Mouse (Mus musculus) hindbrain, embryonic 16.5 days (tissue): ENCODE results near the gene Crispld2. TPM values are rescaled to one million over a fixed set of nuclear protein-coding genes. Genes with fewer than 3 reads are reported as not detected.

Experiments used
- ATAC-seq: fragments of 200-750 bp; cut with Nextera tagmentation; 2 replicates; pipeline ENCODE4 v1.8.0; 2017; ENCODE audit warnings: moderate TSS enrichment, moderate library complexity
- H3K27ac ChIP-seq: fragments of 300-500 bp; sonication (generic); 2 replicates; pipeline ENCODE4 v1.5.1; 2014; ENCODE audit warnings: low read depth, mild to moderate bottlenecking, control low read depth, low read length, moderate library complexity
- H3K27me3 ChIP-seq: fragments of 300-500 bp; sonication (generic); replicated peaks from 2 replicates; pipeline ENCODE4 v1.6.1; 2014; ENCODE audit warnings: low read length; ENCODE audit not compliant: control insufficient read depth, insufficient read depth
- H3K36me3 ChIP-seq: fragments of 300-500 bp; sonication (generic); 2 replicates; pipeline ENCODE4 v1.6.1; 2014; ENCODE audit warnings: mild to moderate bottlenecking, low read length, moderate library complexity, mixed read lengths; ENCODE audit not compliant: control insufficient read depth, insufficient read depth
- H3K4me1 ChIP-seq: fragments of 300-500 bp; sonication (generic); 2 replicates; pipeline ENCODE4 v1.6.1; 2014; ENCODE audit warnings: low read depth, low read length; ENCODE audit not compliant: control insufficient read depth, insufficient read depth
- H3K4me2 ChIP-seq: fragments of 300-500 bp; sonication (generic); 2 replicates; pipeline ENCODE4 v1.6.1; 2014; ENCODE audit warnings: mild to moderate bottlenecking, low read length, control low read depth, moderate library complexity
- H3K4me3 ChIP-seq: fragments of 300-500 bp; sonication (generic); 2 replicates; pipeline ENCODE4 v1.5.1; 2014; ENCODE audit warnings: mild to moderate bottlenecking, low read length, control low read depth, moderate library complexity
- H3K9ac ChIP-seq: fragments of 300-500 bp; sonication (generic); 2 replicates; pipeline ENCODE4 v1.6.1; 2014; ENCODE audit warnings: low read depth, mild to moderate bottlenecking, control low read depth, low read length, moderate library complexity
- H3K9me3 ChIP-seq: fragments of 300-500 bp; sonication (generic); 2 replicates; pipeline ENCODE4 v1.6.1; 2014; ENCODE audit warnings: mild to moderate bottlenecking, low read length, moderate library complexity; ENCODE audit not compliant: control insufficient read depth
- WGBS: fragments of 180-500 bp; shearing (Covaris S2); extraction: QIAGEN DNeasy Blood & Tissue Kit; methylation state at CpG from one replicate; pipeline ENCODE4 v1.1.7; 2014; 5-methylcytosine and 5-hydroxymethylcytosine counted together
- polyA plus RNA-seq: library from polyadenylated mRNA; unstranded; fragments of >200 nt; fragmentation: Nextera tagmentation; extraction: Ambion mirVana; gene quantifications from 2 replicates; pipeline ENCODE4 v1.2.1, GENCODE M21; 2015

Gene Crispld2
- polyA plus RNA-seq, 1 experiment from 2014 or later: 2.7 TPM

DNA sequence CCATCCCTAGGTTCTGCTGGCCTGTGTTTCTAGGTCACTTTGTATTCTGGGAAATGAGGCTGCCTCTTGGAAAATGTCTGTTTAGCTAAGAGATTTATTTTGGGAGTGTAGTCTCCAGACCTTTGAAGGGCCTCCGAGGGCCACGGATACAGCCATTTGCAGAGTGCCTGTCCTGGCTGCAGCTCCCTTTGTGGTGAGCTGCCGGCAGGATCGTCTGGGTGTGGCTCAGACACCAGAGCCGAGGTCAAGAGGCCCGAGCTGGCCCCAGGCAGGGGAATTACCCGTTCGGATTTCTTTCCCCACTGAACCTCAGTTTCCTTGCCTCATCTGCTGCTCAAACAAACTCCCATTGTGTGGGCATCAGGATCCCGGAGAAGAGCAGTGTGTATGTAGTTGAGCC is 43.9 kb downstream of the Crispld2 start:
- no peak overlapping the region for H3K4me3 ChIP-seq
- H3K4me1 ChIP-seq: no peaks in the 10 kb centered on the region
- WGBS: 21% methylated on average over 9 of the region's 9 CpGs
- H3K36me3 ChIP-seq: no peaks in the 10 kb centered on the region
- no peaks in the 10 kb centered on the region for H3K9me3 ChIP-seq
- no peak for ATAC-seq
- H3K9ac ChIP-seq: no peak overlapping the region
- H3K4me2 ChIP-seq: no peak overlapping the region
- H3K27ac ChIP-seq: no peak overlapping the region
- no peaks in the 10 kb centered on the region for H3K27me3 ChIP-seq

DNA sequence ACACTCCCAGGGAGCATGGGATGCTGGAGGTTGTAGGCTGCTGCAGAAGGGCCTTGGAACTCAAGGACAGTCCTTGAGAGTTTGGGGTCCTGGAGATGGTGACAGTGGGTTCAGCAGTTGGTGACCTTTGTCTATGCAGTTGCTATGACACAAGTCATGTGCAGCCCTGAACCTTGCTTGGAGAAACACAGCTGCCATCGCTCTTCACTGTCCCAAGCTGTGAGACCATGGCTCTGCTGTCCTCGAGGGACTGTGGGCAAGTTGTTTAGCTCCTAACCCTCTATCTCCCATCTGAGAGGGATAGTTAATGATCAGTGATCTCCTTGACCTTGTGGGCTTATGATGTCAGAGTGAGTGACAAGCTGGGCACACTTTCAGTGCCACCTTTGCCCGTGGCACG is 44.3 kb downstream of the Crispld2 start:
- no peak overlapping the region for H3K4me3 ChIP-seq
- H3K4me2 ChIP-seq: no peak overlapping the region
- no peak overlapping the region for H3K9ac ChIP-seq
- no peaks in the 10 kb centered on the region for H3K27me3 ChIP-seq
- H3K9me3 ChIP-seq: no peaks in the 10 kb centered on the region
- 79% methylated on average over 4 of the region's 4 CpGs for WGBS
- no peak overlapping the region for H3K27ac ChIP-seq
- no peak for ATAC-seq
- H3K36me3 ChIP-seq: no peaks in the 10 kb centered on the region
- no peaks in the 10 kb centered on the region for H3K4me1 ChIP-seq

DNA sequence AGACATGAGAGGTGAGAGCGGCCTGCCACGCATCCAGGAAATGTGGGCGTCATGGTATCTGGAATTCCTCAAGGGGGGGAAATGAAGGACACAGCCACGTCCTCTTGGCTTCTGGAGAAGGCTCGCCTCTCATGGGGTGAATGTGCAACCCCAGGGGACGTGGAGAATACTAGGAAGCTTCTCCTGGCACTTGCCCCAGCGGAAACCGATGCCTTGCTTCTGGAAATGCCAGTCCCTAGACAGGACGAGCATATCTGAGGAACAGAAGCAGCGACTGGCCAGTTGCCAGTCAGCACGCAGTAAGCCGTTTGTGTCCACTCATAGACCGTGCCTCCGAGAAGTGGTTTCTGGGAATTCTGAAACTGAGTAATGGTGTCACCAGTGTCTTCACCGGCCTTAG is 45.0 kb downstream of the Crispld2 start:
- H3K4me2 ChIP-seq: no peak overlapping the region
- no peak for ATAC-seq
- H3K27me3 ChIP-seq: no peaks in the 10 kb centered on the region
- H3K4me1 ChIP-seq: no peaks in the 10 kb centered on the region
- no peaks in the 10 kb centered on the region for H3K36me3 ChIP-seq
- 73% methylated on average over 15 of the region's 15 CpGs for WGBS
- H3K27ac ChIP-seq: no peak overlapping the region
- no peak overlapping the region for H3K4me3 ChIP-seq
- H3K9ac ChIP-seq: no peak overlapping the region
- no peaks in the 10 kb centered on the region for H3K9me3 ChIP-seq

DNA sequence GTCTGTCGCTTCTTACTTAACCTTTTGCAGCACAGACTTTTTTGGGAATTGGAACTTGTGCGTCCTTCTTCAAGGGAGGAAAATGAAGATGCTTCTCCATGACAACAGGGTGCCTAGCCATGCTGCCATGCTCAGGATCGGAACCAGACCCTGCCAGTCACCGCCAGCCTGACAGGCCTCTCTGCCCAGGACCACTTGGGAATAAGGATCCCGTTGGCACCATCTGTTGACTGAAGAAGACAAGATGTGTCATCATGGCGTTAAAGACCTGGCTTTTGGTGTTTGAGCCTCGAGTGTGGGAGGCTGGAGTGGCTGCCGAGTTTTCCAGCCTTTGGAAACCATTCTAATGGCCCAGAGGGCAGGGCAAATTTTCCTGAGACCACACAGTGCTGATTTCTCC is 45.4 kb downstream of the Crispld2 start:
- Histone ChIP-seq H3K4me3 (no peak overlapping the region), H3K36me3 (no peaks in the 10 kb centered on the region), H3K4me1 (no peaks in the 10 kb centered on the region), H3K9ac (no peak overlapping the region), H3K27ac (no peak overlapping the region), H3K9me3 (no peaks in the 10 kb centered on the region), H3K4me2 (no peak overlapping the region), H3K27me3 (no peaks in the 10 kb centered on the region)
- ATAC-seq: no peak
- 76% methylated on average over 8 of the region's 8 CpGs for WGBS

DNA sequence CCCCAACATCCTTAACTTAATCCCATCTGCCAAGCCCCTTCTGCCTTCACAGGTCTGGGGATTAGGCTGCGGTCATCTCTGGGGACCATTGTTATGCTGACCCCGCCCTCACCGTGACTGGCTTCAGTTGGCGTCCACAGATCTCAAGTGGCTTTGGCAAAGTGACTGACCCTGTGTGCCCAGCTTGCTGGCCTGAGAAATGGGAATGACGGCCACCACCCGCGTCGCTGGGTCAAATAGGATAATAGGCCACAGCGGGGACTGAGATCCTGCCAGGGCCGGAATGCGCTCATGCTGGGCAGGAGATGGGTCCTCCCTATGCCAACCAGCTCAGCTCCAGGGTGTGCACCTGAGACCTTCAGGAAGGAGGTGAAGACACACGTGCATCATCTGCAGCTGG is 46.5 kb downstream of the Crispld2 start:
- WGBS: 87% methylated on average over 12 of the region's 12 CpGs
- ATAC-seq: no peak
- Histone ChIP-seq H3K36me3 (no peaks in the 10 kb centered on the region), H3K9ac (no peak overlapping the region), H3K4me3 (no peak overlapping the region), H3K27me3 (no peaks in the 10 kb centered on the region), H3K9me3 (no peaks in the 10 kb centered on the region), H3K4me2 (no peak overlapping the region), H3K27ac (no peak overlapping the region), H3K4me1 (no peaks in the 10 kb centered on the region)

DNA sequence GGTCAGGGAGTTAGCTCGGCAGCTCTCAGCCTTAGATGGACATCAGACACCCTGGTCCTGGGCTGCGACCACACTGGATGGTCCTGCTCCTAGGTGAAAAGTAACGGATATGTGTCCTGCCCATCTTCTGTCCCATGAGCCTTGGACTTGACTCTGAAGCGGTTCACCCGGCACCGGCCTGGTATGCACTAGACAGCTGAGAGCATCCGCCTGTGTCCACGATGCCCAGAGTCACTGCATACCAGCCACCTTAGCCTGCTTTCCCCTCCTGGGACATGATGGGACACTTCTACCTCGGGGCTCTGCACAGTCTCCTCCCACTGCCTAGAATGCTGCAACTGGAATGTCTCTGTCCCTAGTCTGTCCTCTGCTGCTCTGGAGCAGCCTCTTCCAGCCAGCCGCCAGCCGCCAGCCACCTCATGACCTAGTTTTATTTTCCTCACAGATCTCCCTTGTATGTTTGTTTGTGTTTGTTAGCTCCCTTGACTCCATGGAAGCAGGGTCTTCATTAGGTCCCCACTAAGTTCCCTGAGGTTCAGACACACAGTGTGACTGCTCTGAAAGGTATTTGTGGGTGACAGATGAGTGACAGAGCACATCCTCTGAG is 47.2 kb downstream of the Crispld2 start:
- H3K4me3 ChIP-seq: no peak overlapping the region
- no peak overlapping the region for H3K4me2 ChIP-seq
- H3K27ac ChIP-seq: no peak overlapping the region
- no peaks in the 10 kb centered on the region for H3K9me3 ChIP-seq
- no peak for ATAC-seq
- H3K9ac ChIP-seq: no peak overlapping the region
- no peaks in the 10 kb centered on the region for H3K27me3 ChIP-seq
- no peaks in the 10 kb centered on the region for H3K4me1 ChIP-seq
- WGBS: 83% methylated on average over 11 of the region's 11 CpGs
- H3K36me3 ChIP-seq: no peaks in the 10 kb centered on the region

DNA sequence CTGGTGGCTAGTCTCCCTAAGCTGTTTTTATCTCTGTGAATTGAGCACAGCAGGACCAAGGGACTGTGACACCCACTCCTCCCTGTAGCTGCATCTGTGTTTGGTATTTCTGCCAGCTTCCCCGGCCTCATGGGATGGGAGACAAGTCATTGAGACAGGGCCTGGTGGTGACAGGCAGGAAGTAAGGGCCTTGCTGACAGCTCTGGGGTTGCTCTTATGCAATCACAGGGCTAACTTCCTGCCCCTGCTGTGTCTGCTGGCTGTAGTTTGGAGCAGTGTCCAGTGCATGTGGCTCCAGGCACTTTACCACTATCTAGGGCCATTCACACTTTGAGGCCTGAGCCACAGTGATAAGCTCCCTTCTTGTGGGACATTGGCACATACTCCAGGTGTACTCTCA is 48.6 kb downstream of the Crispld2 start:
- no peak for ATAC-seq
- H3K4me1 ChIP-seq: no peaks in the 10 kb centered on the region
- H3K36me3 ChIP-seq: no peaks in the 10 kb centered on the region
- no peaks in the 10 kb centered on the region for H3K27me3 ChIP-seq
- H3K4me2 ChIP-seq: no peak overlapping the region
- 46% methylated on average over 1 of the region's 1 CpGs for WGBS
- no peak overlapping the region for H3K4me3 ChIP-seq
- H3K9ac ChIP-seq: no peak overlapping the region
- no peak overlapping the region for H3K27ac ChIP-seq
- no peaks in the 10 kb centered on the region for H3K9me3 ChIP-seq

DNA sequence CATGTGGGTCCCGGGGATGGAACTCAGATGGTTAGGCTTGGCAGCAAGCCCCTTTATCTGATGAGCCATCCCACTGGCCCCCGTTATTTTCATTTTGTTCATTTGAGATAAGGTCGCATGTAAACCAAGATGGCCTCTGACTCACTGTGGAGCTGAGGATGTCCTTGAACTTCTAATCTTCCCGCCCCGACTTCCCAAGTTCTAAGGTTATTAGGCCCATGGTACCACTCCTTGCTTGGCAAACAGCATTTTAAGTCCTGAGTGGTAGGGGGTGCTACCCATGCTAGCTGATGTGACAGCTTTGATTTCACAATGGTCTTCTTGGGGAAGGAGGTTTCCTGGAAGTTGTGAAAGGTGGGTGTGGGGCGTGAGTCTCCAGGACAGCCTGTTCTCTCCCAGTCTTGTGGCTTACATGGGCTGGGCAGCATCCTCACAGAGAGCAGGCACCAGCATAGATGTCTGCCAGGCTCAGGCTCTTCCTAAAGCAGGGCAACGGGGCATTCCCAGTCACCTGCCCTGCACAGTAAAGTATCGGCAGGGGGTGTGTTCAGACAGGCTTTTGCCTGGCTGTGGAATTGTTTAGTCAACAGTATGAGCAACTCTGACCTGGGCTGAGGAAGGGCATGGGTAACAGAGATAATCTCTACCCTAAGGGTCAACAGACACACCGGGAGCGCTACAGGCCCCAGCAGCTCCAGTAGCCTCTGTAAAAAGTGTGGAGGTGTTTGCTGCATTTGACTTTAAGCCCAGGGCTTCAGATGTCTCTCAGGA is 50.5 kb downstream of the Crispld2 start:
- ATAC-seq: no peak
- Histone ChIP-seq H3K36me3 (no peaks in the 10 kb centered on the region), H3K4me2 (no peak overlapping the region), H3K27ac (no peak overlapping the region), H3K27me3 (no peaks in the 10 kb centered on the region), H3K9ac (no peak overlapping the region), H3K4me3 (no peak overlapping the region), H3K9me3 (no peaks in the 10 kb centered on the region), H3K4me1 (no peaks in the 10 kb centered on the region; the same call in 1 of the 2 replicates)
- 84% methylated on average over 10 of the region's 10 CpGs for WGBS

DNA sequence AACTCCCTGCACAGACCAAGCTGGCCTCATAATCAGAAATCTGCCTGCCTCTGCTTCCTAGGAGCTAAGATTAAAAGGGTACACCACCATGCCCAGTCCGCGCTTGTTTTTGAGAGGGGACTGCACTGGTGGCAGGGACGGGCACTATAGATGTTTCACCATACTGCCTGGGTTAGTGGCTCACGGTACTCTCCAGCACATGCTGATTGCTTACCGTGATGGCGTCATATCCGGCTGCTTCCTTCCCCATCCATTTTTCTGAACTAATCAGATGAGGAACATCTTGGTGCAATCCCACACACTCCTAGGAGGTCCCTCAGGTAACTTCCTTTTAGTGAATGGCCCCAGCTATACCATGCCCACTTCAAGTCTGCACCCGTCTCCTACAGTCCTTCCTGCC is 52.7 kb downstream of the Crispld2 start:
- ATAC-seq: no peak
- WGBS: 88% methylated on average over 8 of the region's 8 CpGs
- no peak overlapping the region for H3K9ac ChIP-seq

More for the DNA sequence above, 52.7 kb downstream of the Crispld2 start:
- Histone ChIP-seq H3K4me1 (no peaks in the 10 kb centered on the region; the same call in 1 of the 2 replicates), H3K27me3 (no peaks in the 10 kb centered on the region), H3K36me3 (no peaks in the 10 kb centered on the region), H3K4me2 (no peak overlapping the region), H3K27ac (no peak overlapping the region), H3K4me3 (no peak overlapping the region), H3K9me3 (no peaks in the 10 kb centered on the region)
